Mouse (Mus musculus): ENCODE measurements at regions not wholly inside any gene's neighbourhood (a gene's known extent, or its start where the extent isn't known, plus 50 kb on each side); places are given as distances from the start of the nearest gene placed in this dataset.

DNA sequence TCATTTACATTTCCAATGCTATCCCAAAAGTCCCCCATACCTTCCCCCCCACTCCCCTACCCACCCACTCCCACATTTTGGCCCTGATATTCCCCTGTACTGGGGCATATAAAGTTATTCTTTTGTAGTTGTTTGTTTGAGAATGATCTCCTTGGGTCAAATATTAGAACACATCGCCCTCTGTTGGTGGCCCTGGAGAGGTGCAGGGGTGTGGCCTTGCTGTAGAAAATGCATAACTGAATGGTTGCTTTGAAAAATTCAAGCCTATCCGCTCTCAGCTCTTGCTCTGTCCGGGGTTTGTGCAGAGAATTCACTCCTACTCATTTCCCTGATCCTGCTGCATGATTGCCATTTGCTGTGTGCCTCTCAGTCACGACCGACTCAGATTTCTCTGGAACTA, 336.4 kb upstream of the Epha6 start:
- in situ Hi-C loops (cut with MboI, MseI), result loop anchor here in 1 of 2 experiments (10.0 kb wide), 1 partner anchor 1517 kb away; no protein-coding TSS in a partner anchor

All from T-helper 17 cell (primary cell).